Mouse (Mus musculus) frontal cortex, adult (tissue): ENCODE measurements around the gene Hnrnpl.

ENCODE experiments used
- ATAC-seq: cut with Nextera tagmentation; 2 replicates; pipeline ENCODE4 v1.9.2; 2017; ENCODE audit warnings: mild to moderate bottlenecking, moderate library complexity, mixed read lengths; ENCODE audit not compliant: low TSS enrichment

The Hnrnpl gene

GRCm38 (mm10) chr7:28812436-28812835 lies 4.1 kb downstream of the Hnrnpl start:
- no peak for ATAC-seq

GRCm38 (mm10) chr7:28812949-28813348 lies 4.6 kb downstream of the Hnrnpl start:
- no peak for ATAC-seq

- no peak for ATAC-seq
Measured at GRCm38 (mm10) chr7:28814306-28815034, 6.1 kb downstream of the Hnrnpl start.

- no peak for ATAC-seq
Measured at GRCm38 (mm10) chr7:28815230-28815629, 6.9 kb downstream of the Hnrnpl start.

GRCm38 (mm10) chr7:28816201-28816600 lies 7.9 kb downstream of the Hnrnpl start:
- no peak for ATAC-seq

GRCm38 (mm10) chr7:28816920-28817319 lies 8.6 kb downstream of the Hnrnpl start:
- no peak for ATAC-seq

GRCm38 (mm10) chr7:28817524-28817923 lies 9.2 kb downstream of the Hnrnpl start:
- no peak for ATAC-seq

GRCm38 (mm10) chr7:28817957-28818356 lies 9.6 kb downstream of the Hnrnpl start:
- no peak for ATAC-seq

GRCm38 (mm10) chr7:28818436-28818835 lies 10.1 kb downstream of the Hnrnpl start:
- ATAC-seq, result no peak

- no peak for ATAC-seq
Measured at GRCm38 (mm10) chr7:28818861-28819452, 10.6 kb downstream of the Hnrnpl start.

- no peak for ATAC-seq
Measured at GRCm38 (mm10) chr7:28819571-28819970, 11.2 kb downstream of the Hnrnpl start.

- ATAC-seq, result no peak
Measured at GRCm38 (mm10) chr7:28820358-28821260, 12.3 kb downstream of the Hnrnpl start.

GRCm38 (mm10) chr7:28821261-28821831 lies 13.0 kb downstream of the Hnrnpl start:
- ATAC-seq, result peak; percentile 10; the same call in 1 of the 2 replicates

- ATAC-seq, result no peak
Measured at GRCm38 (mm10) chr7:28822556-28822955, 14.2 kb downstream of the Hnrnpl start.

- ATAC-seq, result no peak
Measured at GRCm38 (mm10) chr7:28822993-28823903, 14.9 kb downstream of the Hnrnpl start.

GRCm38 (mm10) chr7:28823932-28824331 lies 15.6 kb downstream of the Hnrnpl start:
- ATAC-seq, result no peak

GRCm38 (mm10) chr7:28824941-28825685 lies 16.8 kb downstream of the Hnrnpl start, which contains the start of gene Ech1:
Gene Ech1, plus strand, starts transcription at chr7:28825217.
- ATAC-seq, result peak; percentile 62

- no peak for ATAC-seq
Measured at GRCm38 (mm10) chr7:28825686-28826401, 17.5 kb downstream of the Hnrnpl start.

- no peak for ATAC-seq
Measured at GRCm38 (mm10) chr7:28826402-28826772, 18.0 kb downstream of the Hnrnpl start.

GRCm38 (mm10) chr7:28827338-28827737 lies 19.0 kb downstream of the Hnrnpl start:
- ATAC-seq, result no peak
